Mouse (Mus musculus) G1E (cell line): ENCODE results near the gene Mtor.

Source experiments
- CTCF ChIP-seq: IDR thresholded peaks from 2 replicates; pipeline ENCODE4 v1.5.1; 2012; ENCODE audit warnings: low read depth, low read length, inconsistent platforms, mixed read lengths
- TAL1 ChIP-seq: conservative IDR thresholded peaks from 2 replicates; pipeline ENCODE4 v1.6.1; 2012; ENCODE audit warnings: low read depth, low read length, inconsistent platforms, mixed read lengths

GRCm38 (mm10) chr4:148433813-148434212 is 14.6 kb upstream of the Mtor start:
- TF ChIP-seq CTCF = no peak
- TF ChIP-seq TAL1 = no peak
